Mouse (Mus musculus): Measurements from ENCODE around the gene Tank. TPM values are rescaled to one million over a fixed set of nuclear protein-coding genes. Genes with fewer than 3 reads are reported as not detected.
A peak's percentile ranks its signal among the peaks of the same experiment; 100 is the strongest.

Tank gene
- 20.7 and 21.9 TPM in 2 replicates for polyA plus RNA-seq (2015; fragmentation: Nextera tagmentation; extraction: Ambion mirVana)

DNA sequence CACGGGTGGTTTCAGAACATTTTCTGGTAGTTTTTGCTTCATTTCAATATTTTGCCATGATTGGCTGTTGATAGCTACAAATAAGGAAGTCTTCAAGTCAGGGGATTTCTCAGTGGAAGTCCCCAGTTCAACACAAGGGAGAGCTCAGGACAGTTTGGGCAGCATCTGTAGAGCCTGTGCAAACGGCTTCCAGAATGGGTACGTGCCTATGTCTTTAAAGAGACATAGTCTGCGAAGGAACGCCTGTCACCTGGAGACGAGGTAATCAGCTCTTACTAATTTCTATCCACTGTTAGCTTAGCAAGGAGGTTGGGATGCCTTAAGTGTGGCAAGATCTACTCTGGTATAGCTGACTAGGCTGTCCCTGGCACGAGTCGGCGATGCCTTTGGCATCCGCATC is at the start of gene Tank:
Gene Tank, plus strand, starts transcription at position 153 of the 400 bp plus-strand sequence.
- H3K36me3 ChIP-seq (ENCODE audit: control insufficient read depth, insufficient read depth, low read length): no peaks in the 10 kb centered on the region
- no peaks in the 10 kb centered on the region for H3K4me1 ChIP-seq (replicated peaks; ENCODE audit: control insufficient read depth, insufficient read depth)
- 83% methylated on average over 10 of the region's 10 CpGs for WGBS
- no peak for TF ChIP-seq CTCF (IDR thresholded peaks at IDR 0.05; ENCODE audit: low read depth)
- no peak for TF ChIP-seq EP300 (optimal IDR thresholded peaks at IDR 0.05)
- no peak for DNase-seq (ENCODE audit: low spot score)
- H3K4me2 ChIP-seq (replicated peaks; ENCODE audit: low read depth): no peak within 1 kb of the TSS
- no peak within 1 kb of the TSS for H3K9ac ChIP-seq (ENCODE audit: low read length)
- no peaks in the 10 kb centered on the region for H3K27me3 ChIP-seq (ENCODE audit: control insufficient read depth, insufficient read depth, low read length)
- H3K9me3 ChIP-seq (ENCODE audit: control insufficient read depth, low read length): no peaks in the 10 kb centered on the region
- ATAC-seq (ENCODE audit: low FRiP score, low TSS enrichment): no peak
- H3K27ac ChIP-seq (replicated peaks): no peak within 1 kb of the TSS
- H3K4me3 ChIP-seq (ENCODE audit: low read depth, low read length): no peak within 1 kb of the TSS

GRCm38 (mm10) chr2:61532326-61532725 is 46.1 kb upstream of the Tank start:
- 71% methylated on average over 3 of the region's 3 CpGs for WGBS
- Histone ChIP-seq H3K27ac (replicated peaks) (no peak overlapping the region), H3K9ac (ENCODE audit: low read length) (no peak overlapping the region), H3K27me3 (ENCODE audit: control insufficient read depth, insufficient read depth, low read length) (no peaks in the 10 kb centered on the region), H3K4me3 (ENCODE audit: low read depth, low read length) (no peak overlapping the region), H3K4me2 (replicated peaks; ENCODE audit: low read depth) (no peak overlapping the region), H3K4me1 (replicated peaks; ENCODE audit: control insufficient read depth, insufficient read depth) (no peaks in the 10 kb centered on the region), H3K36me3 (ENCODE audit: control insufficient read depth, insufficient read depth, low read length) (no peaks in the 10 kb centered on the region), H3K9me3 (ENCODE audit: control insufficient read depth, low read length) (no peaks in the 10 kb centered on the region)
- DNase-seq (ENCODE audit: low spot score) (no peak), ATAC-seq (ENCODE audit: low FRiP score, low TSS enrichment) (no peak)
- TF ChIP-seq EP300 (optimal IDR thresholded peaks at IDR 0.05) (no peak), CTCF (IDR thresholded peaks at IDR 0.05; ENCODE audit: low read depth) (no peak)

GRCm38 (mm10) chr2:61533131-61533530 is 45.3 kb upstream of the Tank start:
- ATAC-seq (ENCODE audit: low FRiP score, low TSS enrichment) (no peak), DNase-seq (ENCODE audit: low spot score) (peak; percentile 21)
- H3K36me3 ChIP-seq (ENCODE audit: control insufficient read depth, insufficient read depth, low read length): no peaks in the 10 kb centered on the region
- H3K27me3 ChIP-seq (ENCODE audit: control insufficient read depth, insufficient read depth, low read length): no peaks in the 10 kb centered on the region
- no peak overlapping the region for H3K4me2 ChIP-seq (replicated peaks; ENCODE audit: low read depth)
- H3K4me3 ChIP-seq (ENCODE audit: low read depth, low read length): no peak overlapping the region
- no peak overlapping the region for H3K27ac ChIP-seq (replicated peaks)
- TF ChIP-seq EP300 (optimal IDR thresholded peaks at IDR 0.05) (no peak), CTCF (IDR thresholded peaks at IDR 0.05; ENCODE audit: low read depth) (no peak)
- no peak overlapping the region for H3K9ac ChIP-seq (ENCODE audit: low read length)
- no peaks in the 10 kb centered on the region for H3K9me3 ChIP-seq (ENCODE audit: control insufficient read depth, low read length)
- 42% methylated on average over 2 of the region's 2 CpGs for WGBS
- no peaks in the 10 kb centered on the region for H3K4me1 ChIP-seq (replicated peaks; ENCODE audit: control insufficient read depth, insufficient read depth)

- no peaks in the 10 kb centered on the region for H3K4me1 ChIP-seq (replicated peaks; ENCODE audit: control insufficient read depth, insufficient read depth)
- no peak overlapping the region for H3K9ac ChIP-seq (ENCODE audit: low read length)
- no peak overlapping the region for H3K27ac ChIP-seq (replicated peaks)
- 77% methylated on average over 2 of the region's 2 CpGs for WGBS
- H3K4me3 ChIP-seq (ENCODE audit: low read depth, low read length): no peak overlapping the region
- H3K36me3 ChIP-seq (ENCODE audit: control insufficient read depth, insufficient read depth, low read length): no peaks in the 10 kb centered on the region
- ATAC-seq (ENCODE audit: low FRiP score, low TSS enrichment): no peak
- H3K27me3 ChIP-seq (ENCODE audit: control insufficient read depth, insufficient read depth, low read length): no peaks in the 10 kb centered on the region
- DNase-seq (ENCODE audit: low spot score): no peak
- TF ChIP-seq CTCF (IDR thresholded peaks at IDR 0.05; ENCODE audit: low read depth): no peak
- no peaks in the 10 kb centered on the region for H3K9me3 ChIP-seq (ENCODE audit: control insufficient read depth, low read length)
- no peak overlapping the region for H3K4me2 ChIP-seq (replicated peaks; ENCODE audit: low read depth)
These were observed 41.5 kb upstream of the Tank start for GRCm38 (mm10) chr2:61536901-61537300.

DNA sequence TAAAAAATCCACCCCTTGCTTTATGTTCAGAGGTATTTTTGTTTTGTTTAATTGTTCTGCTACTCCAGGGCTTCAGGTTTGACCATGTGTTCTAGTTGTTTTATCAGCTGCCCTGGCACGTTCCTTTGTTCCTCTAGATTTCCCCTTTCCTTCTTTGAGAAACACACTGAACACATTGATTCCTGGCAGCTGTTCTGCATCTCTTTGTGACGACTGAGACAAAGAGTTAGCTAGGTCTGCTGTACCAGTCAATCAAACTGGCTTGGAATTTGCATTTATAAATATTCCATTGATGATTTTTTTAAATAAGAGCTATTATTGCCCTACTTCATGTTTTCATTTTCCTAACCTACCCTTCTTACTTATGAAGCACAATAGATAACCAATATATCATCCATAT is 39.0 kb upstream of the Tank start:
- H3K36me3 ChIP-seq (ENCODE audit: control insufficient read depth, insufficient read depth, low read length): no peaks in the 10 kb centered on the region

DNA sequence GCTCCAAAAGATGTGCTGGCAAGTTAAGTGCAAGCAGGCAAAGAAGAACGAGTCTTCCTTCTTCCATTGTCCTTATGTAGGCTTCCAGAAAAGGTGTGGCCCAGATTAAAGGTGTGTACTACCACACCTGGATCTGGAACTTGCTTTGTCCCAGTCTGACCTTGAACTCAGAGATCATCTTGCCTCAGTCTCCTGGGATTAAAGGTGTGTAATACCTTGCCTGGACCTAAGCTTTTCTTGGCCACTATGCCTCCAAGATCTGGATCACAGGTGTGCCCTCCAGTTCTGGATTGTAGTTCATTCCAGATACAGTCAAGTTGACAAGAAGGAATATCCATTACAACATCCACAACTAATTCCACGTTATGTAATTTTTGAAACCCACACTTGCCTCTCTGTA is 36.0 kb upstream of the Tank start:
- WGBS: 84% methylated on average over 2 of the region's 2 CpGs

More for the DNA sequence above, 39.0 kb upstream of the Tank start:
- Histone ChIP-seq H3K9me3 (ENCODE audit: control insufficient read depth, low read length) (no peaks in the 10 kb centered on the region), H3K27ac (replicated peaks) (no peak overlapping the region), H3K4me2 (replicated peaks; ENCODE audit: low read depth) (no peak overlapping the region), H3K9ac (ENCODE audit: low read length) (no peak overlapping the region), H3K4me3 (ENCODE audit: low read depth, low read length) (no peak overlapping the region), H3K4me1 (replicated peaks; ENCODE audit: control insufficient read depth, insufficient read depth) (no peaks in the 10 kb centered on the region), H3K27me3 (ENCODE audit: control insufficient read depth, insufficient read depth, low read length) (no peaks in the 10 kb centered on the region)
- 6% methylated on average over 2 of the region's 2 CpGs for WGBS
- TF ChIP-seq EP300 (optimal IDR thresholded peaks at IDR 0.05) (no peak), CTCF (IDR thresholded peaks at IDR 0.05; ENCODE audit: low read depth) (no peak)
- DNase-seq (ENCODE audit: low spot score) (no peak), ATAC-seq (ENCODE audit: low FRiP score, low TSS enrichment) (no peak)

More for the DNA sequence above, 36.0 kb upstream of the Tank start:
- no peak overlapping the region for H3K9ac ChIP-seq (ENCODE audit: low read length)
- H3K27me3 ChIP-seq (ENCODE audit: control insufficient read depth, insufficient read depth, low read length): no peaks in the 10 kb centered on the region
- H3K4me1 ChIP-seq (replicated peaks; ENCODE audit: control insufficient read depth, insufficient read depth): no peaks in the 10 kb centered on the region
- H3K4me2 ChIP-seq (replicated peaks; ENCODE audit: low read depth): no peak overlapping the region
- no peak overlapping the region for H3K4me3 ChIP-seq (ENCODE audit: low read depth, low read length)
- ATAC-seq (ENCODE audit: low FRiP score, low TSS enrichment) (no peak), DNase-seq (ENCODE audit: low spot score) (no peak)
- TF ChIP-seq CTCF (IDR thresholded peaks at IDR 0.05; ENCODE audit: low read depth) (no peak), EP300 (optimal IDR thresholded peaks at IDR 0.05) (no peak)
- no peak overlapping the region for H3K27ac ChIP-seq (replicated peaks)
- H3K36me3 ChIP-seq (ENCODE audit: control insufficient read depth, insufficient read depth, low read length): no peaks in the 10 kb centered on the region
- no peaks in the 10 kb centered on the region for H3K9me3 ChIP-seq (ENCODE audit: control insufficient read depth, low read length)
